Mouse (Mus musculus) olfactory bulb, adult 2 months (tissue): ENCODE measurements around the gene Ptbp3. TPM values are rescaled to one million over a fixed set of nuclear protein-coding genes. Genes with fewer than 3 reads are reported as not detected.

Source experiments
- H3K27ac ChIP-seq: fragments of 200-500 bp; 2 replicates; pipeline ENCODE4 v1.5.1; 2012; ENCODE audit warnings: low read depth, low read length; ENCODE audit not compliant: insufficient read depth
- H3K4me1 ChIP-seq: fragments of 200-500 bp; 2 replicates; pipeline ENCODE4 v1.6.1; 2012; ENCODE audit warnings: low read length; ENCODE audit not compliant: control insufficient read depth, insufficient read depth
- H3K4me3 ChIP-seq: fragments of 200-500 bp; 2 replicates; pipeline ENCODE4 v1.5.1; 2012; ENCODE audit warnings: mild to moderate bottlenecking, low read depth, low read length, moderate library complexity; ENCODE audit not compliant: insufficient read depth
- CTCF ChIP-seq: fragments of 200-500 bp; IDR thresholded peaks from 2 replicates; pipeline ENCODE4 v1.5.1; 2012; ENCODE audit warnings: low read depth, mild to moderate bottlenecking, low read length, moderate library complexity; ENCODE audit not compliant: insufficient read depth
- POLR2A ChIP-seq: fragments of 200-500 bp; IDR thresholded peaks from 2 replicates; pipeline ENCODE4 v1.6.1; 2012; ENCODE audit warnings: mild to moderate bottlenecking, low read depth, low read length, moderate library complexity; ENCODE audit not compliant: insufficient read depth
- WGBS: fragments of 180-500 bp; shearing (Covaris S2); methylation state at CpG from one replicate; pipeline ENCODE4 v1.1.7; 2018; 5-methylcytosine and 5-hydroxymethylcytosine counted together
- polyA plus RNA-seq: library from polyadenylated mRNA; stranded (reverse); fragments of >200 nt; gene quantifications from 2 replicates; pipeline ENCODE4 v1.2.4, GENCODE M21; 2012; ENCODE audit warnings: low replicate concordance; ENCODE audit not compliant: missing spikeins, insufficient read depth, insufficient read length

The Ptbp3 gene
- polyA plus RNA-seq, 1 experiment = not detected

- Histone ChIP-seq H3K27ac (no peak overlapping the region), H3K4me3 (peak overlapping the region; percentile 24), H3K4me1 (no peaks in the 10 kb centered on the region)
- WGBS = 28% methylated on average over 11 of the region's 11 CpGs
- TF ChIP-seq POLR2A (no peak), CTCF (no peak)
Observed at GRCm38 (mm10) chr4:59547136-59547889, 1.9 kb downstream of the Ptbp3 start.

GRCm38 (mm10) chr4:59546285-59547071 lies 2.7 kb downstream of the Ptbp3 start:
- no peak overlapping the region for H3K27ac ChIP-seq
- TF ChIP-seq CTCF (no peak), POLR2A (no peak)
- H3K4me3 ChIP-seq = no peak overlapping the region
- 59% methylated on average over 7 of the region's 7 CpGs for WGBS
- H3K4me1 ChIP-seq = no peaks in the 10 kb centered on the region

- Histone ChIP-seq H3K4me3 (no peak overlapping the region), H3K4me1 (no peaks in the 10 kb centered on the region), H3K27ac (no peak overlapping the region)
- TF ChIP-seq CTCF (no peak), POLR2A (no peak)
- 77% methylated on average over 2 of the region's 2 CpGs for WGBS
Observed at GRCm38 (mm10) chr4:59544654-59545053, 4.5 kb downstream of the Ptbp3 start.

GRCm38 (mm10) chr4:59543006-59543405 lies 6.2 kb downstream of the Ptbp3 start:
- no peak overlapping the region for H3K27ac ChIP-seq
- no peak overlapping the region for H3K4me3 ChIP-seq
- TF ChIP-seq CTCF (no peak), POLR2A (no peak)
- no peaks in the 10 kb centered on the region for H3K4me1 ChIP-seq

GRCm38 (mm10) chr4:59536281-59536680 lies 12.9 kb downstream of the Ptbp3 start:
- Histone ChIP-seq H3K4me1 (no peaks in the 10 kb centered on the region), H3K4me3 (no peak overlapping the region), H3K27ac (no peak overlapping the region)
- 97% methylated on average over 1 of the region's 1 CpGs for WGBS
- TF ChIP-seq CTCF = no peak
- TF ChIP-seq POLR2A = no peak

GRCm38 (mm10) chr4:59535624-59536023 lies 13.5 kb downstream of the Ptbp3 start:
- Histone ChIP-seq H3K4me3 (no peak overlapping the region), H3K27ac (no peak overlapping the region), H3K4me1 (no peaks in the 10 kb centered on the region)
- TF ChIP-seq CTCF (no peak), POLR2A (no peak)

GRCm38 (mm10) chr4:59533268-59533667 lies 15.9 kb downstream of the Ptbp3 start:
- no peak overlapping the region for H3K4me3 ChIP-seq
- TF ChIP-seq CTCF (no peak), POLR2A (no peak)
- no peaks in the 10 kb centered on the region for H3K4me1 ChIP-seq
- 77% methylated on average over 2 of the region's 2 CpGs for WGBS
- H3K27ac ChIP-seq = no peak overlapping the region

- no peak for TF ChIP-seq POLR2A
- no peak for TF ChIP-seq CTCF
- 74% methylated on average over 1 of the region's 1 CpGs for WGBS
- H3K4me3 ChIP-seq = no peak overlapping the region
- H3K4me1 ChIP-seq = no peaks in the 10 kb centered on the region
- no peak overlapping the region for H3K27ac ChIP-seq
Observed at GRCm38 (mm10) chr4:59531172-59531571, 18.0 kb downstream of the Ptbp3 start.

- H3K4me3 ChIP-seq = no peak overlapping the region
- H3K4me1 ChIP-seq = no peaks in the 10 kb centered on the region
- no peak overlapping the region for H3K27ac ChIP-seq
- TF ChIP-seq POLR2A (no peak), CTCF (no peak)
- 86% methylated on average over 3 of the region's 3 CpGs for WGBS
Observed at GRCm38 (mm10) chr4:59527470-59527869, 21.7 kb downstream of the Ptbp3 start.
